Mouse (Mus musculus) olfactory bulb, adult 2 months (tissue): ENCODE measurements around the gene Ccdc8.

Experiments
- CTCF ChIP-seq: fragments of 200-500 bp; IDR thresholded peaks from 2 replicates; pipeline ENCODE4 v1.5.1; 2012; ENCODE audit warnings: low read depth, mild to moderate bottlenecking, low read length, moderate library complexity; ENCODE audit not compliant: insufficient read depth
- POLR2A ChIP-seq: fragments of 200-500 bp; IDR thresholded peaks from 2 replicates; pipeline ENCODE4 v1.6.1; 2012; ENCODE audit warnings: mild to moderate bottlenecking, low read depth, low read length, moderate library complexity; ENCODE audit not compliant: insufficient read depth

- no peak for TF ChIP-seq POLR2A
- TF ChIP-seq CTCF, result no peak
Measured at GRCm38 (mm10) chr7:16944808-16945315, 47.6 kb upstream of the Ccdc8 start.
